Mouse (Mus musculus): Measurements from ENCODE around the gene Asb8. TPM values are rescaled to one million over a fixed set of nuclear protein-coding genes. Genes with fewer than 3 reads are reported as not detected.

Gene Asb8
- polyA plus RNA-seq, 1 experiment from 2014 or later, result 109 TPM

DNA sequence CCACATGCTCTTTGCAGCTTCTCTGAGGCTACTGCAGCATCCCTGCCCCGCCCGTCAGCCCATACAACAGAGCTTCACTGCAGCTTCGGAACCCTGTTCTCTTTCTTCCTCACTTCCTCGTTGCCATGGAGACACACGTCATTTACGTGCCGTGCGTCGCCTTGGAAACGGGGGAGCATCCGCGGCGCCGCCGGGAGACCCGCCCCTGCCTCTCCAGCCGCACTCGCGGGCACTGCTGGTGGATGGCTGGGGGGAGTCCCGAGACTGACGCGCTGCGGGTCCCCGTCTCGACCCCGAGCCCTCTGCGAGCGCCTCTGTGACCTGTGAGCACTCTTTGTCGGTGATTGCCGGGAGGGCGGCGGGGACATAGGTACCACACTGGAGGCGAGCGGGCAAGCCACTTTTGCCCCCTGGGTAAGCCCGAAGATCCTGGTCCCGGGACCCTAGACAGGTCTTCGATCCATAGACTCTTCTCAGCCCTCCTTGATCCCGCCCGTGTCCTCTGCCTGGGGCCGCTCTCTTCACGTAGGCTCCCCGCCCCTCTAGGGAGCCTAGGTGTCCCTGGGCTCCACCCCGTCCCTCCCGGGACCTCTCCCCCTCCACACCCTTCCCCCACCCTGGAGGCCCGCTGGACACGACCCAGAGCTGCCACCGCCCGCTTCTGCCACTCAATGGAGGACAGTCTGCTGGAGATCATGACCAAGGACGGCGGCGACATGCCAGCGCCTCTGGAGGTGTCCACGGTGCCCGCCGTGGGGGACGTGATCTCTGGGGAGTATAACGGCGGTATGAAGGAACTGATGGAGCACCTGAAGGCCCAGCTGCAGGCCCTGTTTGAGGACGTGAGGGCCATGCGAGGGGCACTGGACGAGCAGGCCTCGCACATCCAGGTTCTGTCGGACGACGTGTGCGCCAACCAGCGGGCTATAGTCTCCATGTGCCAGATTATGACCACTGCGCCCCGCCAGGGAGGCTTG is 2.5 kb upstream of the Asb8 start:
- Histone ChIP-seq H3K9ac (ENCODE audit: low read length) (peak overlapping the region; percentile 52), H3K27ac (replicated peaks in 1 of 2; ENCODE audit: control insufficient read depth in 1 of 2, insufficient read depth in 1 of 2, low read depth in 2 of 2, low read length in 2 of 2) (no peak overlapping the region), H3K36me3 (ENCODE audit: control insufficient read depth, insufficient read depth, low read length) (no peaks in the 10 kb centered on the region), H3K4me1 (ENCODE audit: control insufficient read depth in 2 of 2, insufficient read depth in 2 of 2, low read length in 2 of 2) (peaks cover 0 to 7% of the 10 kb centered on the region in 2 experiments), H3K9me3 (ENCODE audit: control insufficient read depth, low read length) (no peaks in the 10 kb centered on the region), H3K4me3 (ENCODE audit: control insufficient read depth in 1 of 2, insufficient read depth in 1 of 2, low read depth in 1 of 2, low read length in 2 of 2) (peak overlapping the region; percentile 48 to 51), H3K27me3 (ENCODE audit: control insufficient read depth, insufficient read depth, low read length) (peaks cover 60% of the 10 kb centered on the region), H3K4me2 (ENCODE audit: low read length) (peak overlapping the region; percentile 92)
- ATAC-seq (ENCODE audit: insufficient number of reproducible peaks, insufficient read depth, low FRiP score, low read depth), result peak; percentile 57; the same call in 1 of the 2 replicates
- 1% methylated on average over 69 of the region's 69 CpGs for WGBS

DNA sequence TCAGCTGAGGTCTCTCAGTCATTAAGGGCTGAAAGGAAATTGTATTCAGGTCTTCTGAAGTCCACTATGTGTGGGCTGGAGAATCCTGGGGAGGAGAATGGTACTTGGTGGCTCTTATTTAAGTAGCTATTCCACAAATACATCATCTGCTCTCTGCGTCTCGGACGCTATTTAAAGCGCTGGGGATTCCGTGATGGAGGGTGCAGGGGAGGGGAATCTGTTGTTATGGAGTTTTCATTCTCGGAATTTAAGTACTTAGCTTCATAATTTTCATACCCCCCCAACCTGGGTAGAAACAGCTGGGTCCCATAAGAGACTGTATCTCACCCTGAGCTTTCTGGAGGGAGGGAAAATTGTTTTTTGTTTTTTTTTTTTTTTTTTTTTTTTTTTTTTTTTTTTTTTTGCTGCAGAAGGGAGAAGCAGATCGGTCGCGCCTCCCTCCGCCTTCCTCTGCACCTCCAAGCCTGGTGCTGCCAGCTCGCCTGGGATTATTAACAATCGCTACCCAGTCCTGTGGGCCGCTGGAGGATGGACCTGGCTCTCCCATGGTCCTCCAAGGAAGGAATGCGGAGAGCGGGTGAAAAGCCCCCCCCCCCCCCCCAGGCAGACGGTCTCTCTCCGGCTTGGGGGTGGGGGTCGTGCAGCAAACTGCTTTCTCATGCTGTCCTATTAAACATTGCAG is 1.7 kb upstream of the Asb8 start, which contains the start of gene Ccdc184:
Gene Ccdc184, plus strand, starts transcription at position 196 of the 682 bp plus-strand sequence.
- peaks cover 4 to 14% of the 10 kb centered on the region in 2 experiments for H3K4me1 ChIP-seq (ENCODE audit: control insufficient read depth in 2 of 2, insufficient read depth in 2 of 2, low read length in 2 of 2)
- no peak within 1 kb of the TSS for H3K27ac ChIP-seq (replicated peaks in 1 of 2; ENCODE audit: control insufficient read depth in 1 of 2, insufficient read depth in 1 of 2, low read depth in 2 of 2, low read length in 2 of 2)
- no peak for ATAC-seq (ENCODE audit: insufficient number of reproducible peaks, insufficient read depth, low FRiP score, low read depth)
- 4% methylated on average over 16 of the region's 18 CpGs for whole genome bisulfite sequencing
- no peaks in the 10 kb centered on the region for H3K9me3 ChIP-seq (ENCODE audit: control insufficient read depth, low read length)
- H3K4me2 ChIP-seq (ENCODE audit: low read length), result peak within 1 kb of the TSS; percentile 92
- H3K36me3 ChIP-seq (ENCODE audit: control insufficient read depth, insufficient read depth, low read length), result no peaks in the 10 kb centered on the region
- H3K9ac ChIP-seq (ENCODE audit: low read length), result peak within 1 kb of the TSS; percentile 52
- H3K4me3 ChIP-seq (ENCODE audit: control insufficient read depth in 1 of 2, insufficient read depth in 1 of 2, low read depth in 1 of 2, low read length in 2 of 2), result peak within 1 kb of the TSS; percentile 48 to 51
- peaks cover 54% of the 10 kb centered on the region for H3K27me3 ChIP-seq (ENCODE audit: control insufficient read depth, insufficient read depth, low read length)

DNA sequence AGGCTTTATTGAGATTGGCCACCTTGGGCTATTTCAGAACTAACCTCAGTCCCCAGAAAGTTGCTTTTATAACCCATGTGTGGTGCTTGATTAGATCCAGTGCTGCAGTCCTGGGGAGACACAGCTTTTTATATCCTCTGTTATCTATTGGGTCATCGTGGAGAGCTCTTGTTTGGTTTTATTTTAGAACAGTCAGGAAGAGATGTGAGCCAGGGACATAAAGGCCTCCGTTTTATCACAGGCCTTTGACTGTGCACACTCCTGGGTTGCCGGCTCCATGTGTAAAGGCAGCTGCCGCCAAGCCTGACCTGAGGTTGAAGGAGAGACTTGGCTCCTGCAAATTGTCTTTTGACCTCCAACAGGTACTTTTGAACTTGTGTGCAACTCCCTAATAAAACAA is 2.9 kb downstream of the Asb8 start:
- Histone ChIP-seq H3K27ac (replicated peaks in 1 of 2; ENCODE audit: control insufficient read depth in 1 of 2, insufficient read depth in 1 of 2, low read depth in 2 of 2, low read length in 2 of 2) (peak overlapping the region; percentile 52 to 64; a peak in 3 of 4 replicates), H3K4me2 (ENCODE audit: low read length) (no peak overlapping the region)

DNA sequence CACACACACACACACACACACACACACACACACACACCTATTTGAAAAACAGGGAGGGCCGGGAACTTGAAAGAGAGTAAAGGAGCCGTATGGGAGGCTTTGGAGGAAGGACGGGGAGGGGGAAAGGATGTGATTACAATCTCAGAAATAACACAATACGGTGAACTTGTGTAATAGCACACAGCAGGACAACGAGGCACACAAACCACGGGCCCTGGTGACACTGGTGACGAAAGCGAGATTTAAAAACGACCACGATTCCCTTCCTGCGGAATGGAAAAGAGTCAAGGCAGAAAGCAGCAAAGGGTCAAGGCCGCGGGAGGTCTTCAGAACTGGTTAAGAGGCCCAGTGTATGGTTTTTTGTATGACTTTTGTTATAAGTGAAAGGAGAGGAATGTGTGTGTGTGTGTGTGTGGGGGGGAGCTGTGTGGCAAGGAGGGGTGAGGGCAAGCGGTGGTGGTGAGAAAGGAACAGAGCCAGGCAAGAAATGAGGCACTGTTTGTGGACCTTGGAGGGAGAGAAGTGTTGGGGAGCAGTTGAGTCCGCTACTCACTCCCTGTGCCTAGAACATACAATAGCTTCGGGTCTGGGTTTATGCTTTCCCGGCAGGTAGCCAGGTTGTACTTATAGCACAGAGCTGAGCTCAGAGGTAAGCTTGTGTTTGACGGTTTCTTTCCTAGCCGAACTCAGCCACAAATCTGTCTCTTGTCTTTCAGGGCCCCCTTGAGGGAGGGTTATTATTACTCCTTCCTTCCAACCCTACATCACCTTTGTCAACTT is 4.2 kb downstream of the Asb8 start:
- 68% methylated on average over 19 of the region's 19 CpGs for whole genome bisulfite sequencing
- H3K27me3 ChIP-seq (ENCODE audit: control insufficient read depth, insufficient read depth, low read length), result peaks cover 9% of the 10 kb centered on the region

More for the DNA sequence above, 2.9 kb downstream of the Asb8 start:
- Histone ChIP-seq H3K4me3 (ENCODE audit: control insufficient read depth in 1 of 2, insufficient read depth in 1 of 2, low read depth in 1 of 2, low read length in 2 of 2) (no peak overlapping the region), H3K9ac (ENCODE audit: low read length) (no peak overlapping the region), H3K9me3 (ENCODE audit: control insufficient read depth, low read length) (no peaks in the 10 kb centered on the region), H3K27me3 (ENCODE audit: control insufficient read depth, insufficient read depth, low read length) (peaks cover 18% of the 10 kb centered on the region), H3K4me1 (ENCODE audit: control insufficient read depth in 2 of 2, insufficient read depth in 2 of 2, low read length in 2 of 2) (peaks cover 6 to 15% of the 10 kb centered on the region in 2 experiments), H3K36me3 (ENCODE audit: control insufficient read depth, insufficient read depth, low read length) (no peaks in the 10 kb centered on the region)
- WGBS, result 14% methylated on average over 4 of the region's 4 CpGs
- no peak for ATAC-seq (ENCODE audit: insufficient number of reproducible peaks, insufficient read depth, low FRiP score, low read depth)

DNA sequence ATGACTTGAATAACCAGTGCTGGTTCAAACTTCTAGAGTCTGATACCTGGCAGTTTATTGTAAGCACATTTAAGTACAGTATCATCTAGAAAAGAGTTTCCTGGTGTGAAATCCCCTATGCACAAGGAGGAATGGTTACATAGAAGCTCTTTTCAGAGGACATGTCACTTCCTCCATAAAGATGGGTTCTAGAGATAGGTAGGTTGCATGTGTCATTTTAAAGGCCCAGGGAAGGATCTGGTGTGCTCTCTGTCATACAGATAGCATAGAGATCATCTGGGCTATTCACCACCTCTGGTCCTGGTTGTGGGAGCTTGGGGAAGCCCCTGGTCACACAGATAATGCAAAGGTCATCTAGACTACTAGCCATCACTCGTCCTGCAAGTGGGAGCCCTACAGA is 8.2 kb downstream of the Asb8 start:
- WGBS, result 46% methylated on average over 1 of the region's 1 CpGs
- no peaks in the 10 kb centered on the region for H3K27me3 ChIP-seq (ENCODE audit: control insufficient read depth, insufficient read depth, low read length)
- no peak for ATAC-seq (ENCODE audit: insufficient number of reproducible peaks, insufficient read depth, low FRiP score, low read depth)

More for the DNA sequence above, 4.2 kb downstream of the Asb8 start:
- no peak for ATAC-seq (ENCODE audit: insufficient number of reproducible peaks, insufficient read depth, low FRiP score, low read depth)
- peaks cover 6 to 8% of the 10 kb centered on the region in 2 experiments for H3K4me1 ChIP-seq (ENCODE audit: control insufficient read depth in 2 of 2, insufficient read depth in 2 of 2, low read length in 2 of 2)
- no peak overlapping the region for H3K9ac ChIP-seq (ENCODE audit: low read length)
- H3K27ac ChIP-seq (replicated peaks in 1 of 2; ENCODE audit: control insufficient read depth in 1 of 2, insufficient read depth in 1 of 2, low read depth in 2 of 2, low read length in 2 of 2), result no peak overlapping the region
- H3K36me3 ChIP-seq (ENCODE audit: control insufficient read depth, insufficient read depth, low read length), result no peaks in the 10 kb centered on the region
- no peak overlapping the region for H3K4me2 ChIP-seq (ENCODE audit: low read length)
- H3K4me3 ChIP-seq (ENCODE audit: control insufficient read depth in 1 of 2, insufficient read depth in 1 of 2, low read depth in 1 of 2, low read length in 2 of 2), result no peak overlapping the region
- H3K9me3 ChIP-seq (ENCODE audit: control insufficient read depth, low read length), result no peaks in the 10 kb centered on the region

DNA sequence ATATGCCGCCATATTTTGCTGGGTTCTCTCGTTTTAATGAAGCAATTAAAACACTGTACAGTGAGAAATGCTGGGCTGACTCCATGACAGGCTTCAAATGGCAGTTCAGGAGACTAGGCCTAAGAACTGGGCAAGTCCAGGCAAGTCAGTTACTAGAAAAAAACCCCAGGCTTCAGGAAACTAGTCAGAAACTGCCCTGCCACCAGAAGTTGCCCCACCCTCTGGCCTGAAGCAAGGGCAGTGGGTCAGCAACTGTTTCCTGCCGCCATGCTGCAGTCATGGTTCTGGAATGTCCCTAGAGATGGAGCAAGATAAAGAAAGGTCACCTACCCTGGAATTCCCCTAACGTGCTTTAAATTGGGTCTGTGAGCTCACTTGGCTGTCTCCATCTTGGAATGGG is 9.5 kb downstream of the Asb8 start:
- H3K9me3 ChIP-seq (ENCODE audit: control insufficient read depth, low read length), result no peaks in the 10 kb centered on the region
- H3K4me3 ChIP-seq (ENCODE audit: control insufficient read depth in 1 of 2, insufficient read depth in 1 of 2, low read depth in 1 of 2, low read length in 2 of 2), result no peak overlapping the region
- 55% methylated on average over 4 of the region's 4 CpGs for WGBS
- H3K4me1 ChIP-seq (ENCODE audit: control insufficient read depth in 2 of 2, insufficient read depth in 2 of 2, low read length in 2 of 2), result no peaks in the 10 kb centered on the region; a peak in 1 of 4 replicates
- no peak overlapping the region for H3K27ac ChIP-seq (replicated peaks in 1 of 2; ENCODE audit: control insufficient read depth in 1 of 2, insufficient read depth in 1 of 2, low read depth in 2 of 2, low read length in 2 of 2)
- H3K9ac ChIP-seq (ENCODE audit: low read length), result no peak overlapping the region
- H3K4me2 ChIP-seq (ENCODE audit: low read length), result no peak overlapping the region
- no peaks in the 10 kb centered on the region for H3K27me3 ChIP-seq (ENCODE audit: control insufficient read depth, insufficient read depth, low read length)
- no peak for ATAC-seq (ENCODE audit: insufficient number of reproducible peaks, insufficient read depth, low FRiP score, low read depth)
- H3K36me3 ChIP-seq (ENCODE audit: control insufficient read depth, insufficient read depth, low read length), result no peaks in the 10 kb centered on the region

More for the DNA sequence above, 8.2 kb downstream of the Asb8 start:
- H3K4me3 ChIP-seq (ENCODE audit: control insufficient read depth in 1 of 2, insufficient read depth in 1 of 2, low read depth in 1 of 2, low read length in 2 of 2), result no peak overlapping the region
- H3K4me2 ChIP-seq (ENCODE audit: low read length), result no peak overlapping the region
- no peaks in the 10 kb centered on the region for H3K36me3 ChIP-seq (ENCODE audit: control insufficient read depth, insufficient read depth, low read length)
- H3K27ac ChIP-seq (replicated peaks in 1 of 2; ENCODE audit: control insufficient read depth in 1 of 2, insufficient read depth in 1 of 2, low read depth in 2 of 2, low read length in 2 of 2), result no peak overlapping the region
- no peak overlapping the region for H3K9ac ChIP-seq (ENCODE audit: low read length)
- peaks cover 3% of the 10 kb centered on the region in 2 experiments; a peak in 3 of 4 replicates for H3K4me1 ChIP-seq (ENCODE audit: control insufficient read depth in 2 of 2, insufficient read depth in 2 of 2, low read length in 2 of 2)
- no peaks in the 10 kb centered on the region for H3K9me3 ChIP-seq (ENCODE audit: control insufficient read depth, low read length)

DNA sequence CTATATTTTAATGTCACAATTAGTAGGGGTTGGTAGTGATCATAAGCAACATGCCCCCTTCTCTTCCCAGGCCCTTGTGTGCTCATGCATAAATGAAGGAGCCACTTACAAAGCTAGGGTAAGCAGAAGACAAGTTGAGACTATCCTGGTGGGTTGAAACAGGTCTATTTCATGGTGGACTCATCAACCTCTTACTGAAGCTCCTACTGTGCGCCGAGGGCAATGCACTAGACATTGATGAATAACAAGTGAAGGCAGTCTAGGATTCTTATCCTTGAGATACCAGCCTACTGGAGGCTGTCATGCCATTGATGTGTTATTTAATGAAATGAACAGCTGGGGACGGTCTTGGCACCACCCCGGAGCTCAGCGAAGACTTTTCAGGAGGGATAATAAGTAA is 10.2 kb downstream of the Asb8 start:
- Histone ChIP-seq H3K4me3 (ENCODE audit: control insufficient read depth in 1 of 2, insufficient read depth in 1 of 2, low read depth in 1 of 2, low read length in 2 of 2) (no peak overlapping the region), H3K4me1 (ENCODE audit: control insufficient read depth in 2 of 2, insufficient read depth in 2 of 2, low read length in 2 of 2) (no peaks in the 10 kb centered on the region; a peak in 1 of 4 replicates), H3K27ac (replicated peaks in 1 of 2; ENCODE audit: control insufficient read depth in 1 of 2, insufficient read depth in 1 of 2, low read depth in 2 of 2, low read length in 2 of 2) (no peak overlapping the region), H3K27me3 (ENCODE audit: control insufficient read depth, insufficient read depth, low read length) (no peaks in the 10 kb centered on the region), H3K9ac (ENCODE audit: low read length) (no peak overlapping the region), H3K36me3 (ENCODE audit: control insufficient read depth, insufficient read depth, low read length) (no peaks in the 10 kb centered on the region), H3K4me2 (ENCODE audit: low read length) (no peak overlapping the region), H3K9me3 (ENCODE audit: control insufficient read depth, low read length) (no peaks in the 10 kb centered on the region)
- ATAC-seq (ENCODE audit: insufficient number of reproducible peaks, insufficient read depth, low FRiP score, low read depth), result no peak
- 90% methylated on average over 5 of the region's 5 CpGs for WGBS

Measured in heart, embryonic 14.5 days (tissue).